Mouse (Mus musculus): ENCODE measurements around the gene Drg1. TPM values are rescaled to one million over a fixed set of nuclear protein-coding genes. Genes with fewer than 3 reads are reported as not detected.

Drg1 gene
- total RNA-seq (2021): 10 to 100 TPM; 94.5 to 98.3 TPM
- long read RNA-seq, transcript Drg1-201 (9 exons, 1,546 nt): major isoform, 136 of 172 reads
- long read RNA-seq, partial matches to known transcripts: 10 of 172 reads
- long read RNA-seq, other reads (novel, unspliced or antisense): 26 of 172 reads

GRCm38 (mm10) chr11:3266079-3266685 is at the start of gene Drg1:
Drg1 (minus strand) TSS chr11:3266415.
- DNase-seq (ENCODE audit: low spot score in 2 of 2): peak; percentile 91 to 95

GRCm38 (mm10) chr11:3314148-3314547 is 47.9 kb upstream of the Drg1 start:
- peak; percentile 70 to 71 for DNase-seq (ENCODE audit: low spot score in 2 of 2)

- no peak for DNase-seq (ENCODE audit: low spot score in 2 of 2)
These were observed 47.1 kb upstream of the Drg1 start for GRCm38 (mm10) chr11:3313294-3313693.

- DNase-seq (ENCODE audit: low spot score in 2 of 2): no peak
These were observed 45.6 kb upstream of the Drg1 start for GRCm38 (mm10) chr11:3311586-3312347.

- DNase-seq (ENCODE audit: low spot score in 2 of 2): no peak
These were observed 44.8 kb upstream of the Drg1 start for GRCm38 (mm10) chr11:3310789-3311585.

- no peak for DNase-seq (ENCODE audit: low spot score in 2 of 2)
These were observed 43.7 kb upstream of the Drg1 start for GRCm38 (mm10) chr11:3309884-3310283.

- no peak for DNase-seq (ENCODE audit: low spot score in 2 of 2)
These were observed 41.7 kb upstream of the Drg1 start for GRCm38 (mm10) chr11:3307875-3308274.

- no peak for DNase-seq (ENCODE audit: low spot score in 2 of 2)
These were observed 39.6 kb upstream of the Drg1 start for GRCm38 (mm10) chr11:3305821-3306220.

GRCm38 (mm10) chr11:3302792-3303191 is 36.6 kb upstream of the Drg1 start:
- no peak for DNase-seq (ENCODE audit: low spot score in 2 of 2)

GRCm38 (mm10) chr11:3302385-3302784 is 36.2 kb upstream of the Drg1 start:
- no peak for DNase-seq (ENCODE audit: low spot score in 2 of 2)

GRCm38 (mm10) chr11:3301075-3301474 is 34.9 kb upstream of the Drg1 start:
- DNase-seq (ENCODE audit: low spot score in 2 of 2): no peak

GRCm38 (mm10) chr11:3298813-3299185 is 32.6 kb upstream of the Drg1 start:
- no peak for DNase-seq (ENCODE audit: low spot score in 2 of 2)

- no peak for DNase-seq (ENCODE audit: low spot score in 2 of 2)
These were observed 31.9 kb upstream of the Drg1 start for GRCm38 (mm10) chr11:3297871-3298812.

GRCm38 (mm10) chr11:3296056-3296455 is 29.8 kb upstream of the Drg1 start:
- no peak for DNase-seq (ENCODE audit: low spot score in 2 of 2)

GRCm38 (mm10) chr11:3294641-3295040 is 28.4 kb upstream of the Drg1 start:
- DNase-seq (ENCODE audit: low spot score in 2 of 2): no peak

- DNase-seq (ENCODE audit: low spot score in 2 of 2): no peak
These were observed 27.1 kb upstream of the Drg1 start for GRCm38 (mm10) chr11:3293361-3293760.

GRCm38 (mm10) chr11:3292711-3293249 is 26.6 kb upstream of the Drg1 start:
- DNase-seq (ENCODE audit: low spot score in 2 of 2): peak in 1 of 2 experiments; percentile 35

- peak; percentile 37 to 60 for DNase-seq (ENCODE audit: low spot score in 2 of 2)
These were observed 25.8 kb upstream of the Drg1 start for GRCm38 (mm10) chr11:3292062-3292421.

- DNase-seq (ENCODE audit: low spot score in 2 of 2): peak; percentile 40 to 50
These were observed 25.3 kb upstream of the Drg1 start for GRCm38 (mm10) chr11:3291311-3292061.
